Mouse (Mus musculus) CH12.LX (cell line): ENCODE data around the gene Srr. TPM values are rescaled to one million over a fixed set of nuclear protein-coding genes. Genes with fewer than 3 reads are reported as not detected.

Source experiments
- DNase-seq: peaks from one replicate; pipeline ENCODE4 v3.0.0-alpha.2; 2013; ENCODE audit errors: extremely low read depth
- H3K27ac ChIP-seq: 2 replicates; pipeline ENCODE4 v1.5.1; 2012; ENCODE audit warnings: low read depth, mild to moderate bottlenecking, control low read depth, moderate library complexity; ENCODE audit not compliant: insufficient read depth
- H3K27me3 ChIP-seq: replicated peaks from 2 replicates; pipeline ENCODE3; 2012; ENCODE audit warnings: inconsistent platforms
- H3K36me3 ChIP-seq, 2 experiments: replicated peaks in 1 of 2; 2 replicates each; pipeline versions ENCODE3 to v1.6.1; 2012; ENCODE audit warnings: inconsistent platforms in 1 of 2, low read length in 1 of 2, mild to moderate bottlenecking in 1 of 2, mixed read lengths in 1 of 2, moderate library complexity in 1 of 2; ENCODE audit not compliant: control insufficient read depth in 1 of 2, insufficient read depth in 1 of 2
- H3K4me1 ChIP-seq, 2 experiments: 2 replicates each; pipeline ENCODE4 v1.6.1; 2012; ENCODE audit warnings: inconsistent platforms in 1 of 2, moderate library complexity in 1 of 2; ENCODE audit not compliant: insufficient read depth in 2 of 2, control insufficient read depth in 1 of 2
- H3K4me2 ChIP-seq: 2 replicates; pipeline ENCODE4 v1.6.1; 2012; ENCODE audit warnings: low read depth, mild to moderate bottlenecking, control low read depth; ENCODE audit not compliant: poor library complexity, insufficient read depth, severe bottlenecking
- H3K4me3 ChIP-seq, 3 experiments: fragments of 150-350 bp in 1 of 3; sonication (generic) in 1 of 3; replicated peaks in 1 of 3; 2 replicates each; pipeline versions ENCODE3 to v1.5.1; 2011 to 2012; ENCODE audit warnings: low read depth in 2 of 3, low read length in 2 of 3, mild to moderate bottlenecking in 2 of 3, moderate library complexity in 2 of 3, control low read depth in 1 of 3, improper control_type of control experiment in 1 of 3, inconsistent platforms in 1 of 3, mixed read lengths in 1 of 3; ENCODE audit not compliant: poor library complexity in 1 of 3
- H3K79me2 ChIP-seq: replicated peaks from 2 replicates; pipeline ENCODE4 v1.6.1; 2012; ENCODE audit warnings: mild to moderate bottlenecking, moderate library complexity; ENCODE audit not compliant: control insufficient read depth, poor library complexity, insufficient read depth, severe bottlenecking; ENCODE audit errors: extremely low read depth
- H3K9ac ChIP-seq: 2 replicates; pipeline ENCODE4 v1.6.1; 2012; ENCODE audit warnings: low read depth, mild to moderate bottlenecking, control low read depth, moderate library complexity; ENCODE audit not compliant: insufficient read depth
- H3K9me3 ChIP-seq: replicated peaks from 2 replicates; pipeline ENCODE3; 2012; ENCODE audit warnings: low read length, inconsistent platforms, mixed read lengths
- CHD1 ChIP-seq: IDR thresholded peaks from 2 replicates; pipeline ENCODE4 v1.6.1; 2012; ENCODE audit warnings: low read depth, low read length, improper control_type of control experiment, inconsistent platforms
- CHD2 ChIP-seq: IDR thresholded peaks from 2 replicates; pipeline ENCODE4 v1.6.1; 2011; ENCODE audit warnings: low read length, improper control_type of control experiment
- CTCF ChIP-seq, 2 experiments: IDR thresholded peaks in 1 of 2; conservative IDR thresholded peaks in 1 of 2; 2 replicates each; pipeline ENCODE4 v1.5.1; 2011 to 2012; ENCODE audit warnings: low read depth in 2 of 2, low read length in 2 of 2, improper control_type of control experiment in 1 of 2, inconsistent platforms in 1 of 2, mild to moderate bottlenecking in 1 of 2, moderate library complexity in 1 of 2
- E2F4 ChIP-seq: IDR thresholded peaks from 2 replicates; pipeline ENCODE4 v1.6.1; 2011; ENCODE audit warnings: low read depth, low read length, improper control_type of control experiment; ENCODE audit not compliant: insufficient replicate concordance
- EP300 ChIP-seq: IDR thresholded peaks from 2 replicates; pipeline ENCODE4 v1.6.1; 2011; ENCODE audit warnings: low read length, improper control_type of control experiment
- ETS1 ChIP-seq: conservative IDR thresholded peaks from 2 replicates; pipeline ENCODE4 v1.6.1; 2012; ENCODE audit warnings: low read depth, mild to moderate bottlenecking, inconsistent platforms, low read length, improper control_type of control experiment, moderate library complexity
- GABPA ChIP-seq: IDR thresholded peaks from 2 replicates; pipeline ENCODE4 v1.6.1; 2012; ENCODE audit warnings: low read depth, low read length, improper control_type of control experiment, inconsistent platforms; ENCODE audit not compliant: insufficient replicate concordance
- IRF4 ChIP-seq: IDR thresholded peaks from 2 replicates; pipeline ENCODE4 v1.6.1; 2014; ENCODE audit warnings: low read depth, mild to moderate bottlenecking, inconsistent platforms, low read length, improper control_type of control experiment
- JUN ChIP-seq: IDR thresholded peaks from 2 replicates; pipeline ENCODE4 v1.6.1; 2011; ENCODE audit warnings: low read depth, mild to moderate bottlenecking, low read length, improper control_type of control experiment, moderate library complexity; ENCODE audit not compliant: insufficient read depth
- JUND ChIP-seq: conservative IDR thresholded peaks from 2 replicates; pipeline ENCODE4 v1.6.1; 2011; ENCODE audit warnings: low read depth, low read length, improper control_type of control experiment
- MAFK ChIP-seq: IDR thresholded peaks from 2 replicates; pipeline ENCODE4 v1.6.1; 2011; ENCODE audit warnings: low read length, improper control_type of control experiment; ENCODE audit not compliant: insufficient replicate concordance
- MEF2A ChIP-seq: IDR thresholded peaks from 2 replicates; pipeline ENCODE4 v1.6.1; 2014; ENCODE audit warnings: low read depth, mild to moderate bottlenecking, inconsistent platforms, low read length, improper control_type of control experiment, borderline replicate concordance
- MXI1 ChIP-seq: IDR thresholded peaks from 2 replicates; pipeline ENCODE4 v1.6.1; 2011; ENCODE audit warnings: mild to moderate bottlenecking, low read depth, low read length, improper control_type of control experiment
- MYC ChIP-seq: IDR thresholded peaks from 2 replicates; pipeline ENCODE4 v1.6.1; 2011; ENCODE audit warnings: low read depth, mild to moderate bottlenecking, improper control_type of control experiment, low read length
- NELFE ChIP-seq: IDR thresholded peaks from 2 replicates; pipeline ENCODE4 v1.6.1; 2011; ENCODE audit warnings: low read depth, low read length, improper control_type of control experiment
- POLR2A ChIP-seq: IDR thresholded peaks from 2 replicates; pipeline ENCODE4 v1.6.1; 2011; ENCODE audit warnings: low read depth, mild to moderate bottlenecking, improper control_type of control experiment, low read length
- POLR2AphosphoS2 ChIP-seq: IDR thresholded peaks from 2 replicates; pipeline ENCODE4 v1.6.1; 2011; ENCODE audit warnings: low read depth, low read length, improper control_type of control experiment
- RAD21 ChIP-seq: IDR thresholded peaks from 2 replicates; pipeline ENCODE4 v1.6.1; 2011; ENCODE audit warnings: low read depth, mild to moderate bottlenecking, low read length, improper control_type of control experiment, moderate library complexity
- RCOR1 ChIP-seq: conservative IDR thresholded peaks from 2 replicates; pipeline ENCODE4 v1.6.1; 2012; ENCODE audit warnings: low read depth, mild to moderate bottlenecking, inconsistent platforms, low read length, improper control_type of control experiment
- SIN3A ChIP-seq: IDR thresholded peaks from 2 replicates; pipeline ENCODE4 v1.6.1; 2012; ENCODE audit warnings: low read length, improper control_type of control experiment, inconsistent platforms
- SMC3 ChIP-seq: IDR thresholded peaks from 2 replicates; pipeline ENCODE4 v1.6.1; 2011; ENCODE audit warnings: low read depth, low read length, improper control_type of control experiment
- TCF12 ChIP-seq: IDR thresholded peaks from 2 replicates; pipeline ENCODE4 v1.6.1; 2014; ENCODE audit warnings: low read depth, mild to moderate bottlenecking, inconsistent platforms, low read length, improper control_type of control experiment
- USF1 ChIP-seq: IDR thresholded peaks from 2 replicates; pipeline ENCODE4 v1.6.1; 2014; ENCODE audit warnings: low read depth, mild to moderate bottlenecking, inconsistent platforms, low read length, improper control_type of control experiment
- ZC3H11A ChIP-seq: IDR thresholded peaks from 2 replicates; pipeline ENCODE4 v1.6.1; 2012; ENCODE audit warnings: low read depth, mild to moderate bottlenecking, inconsistent platforms, low read length, improper control_type of control experiment
- ZKSCAN1 ChIP-seq: IDR thresholded peaks from 2 replicates; pipeline ENCODE4 v1.6.1; 2012; ENCODE audit warnings: low read depth, inconsistent platforms, low read length, improper control_type of control experiment, borderline replicate concordance
- ZMIZ1 ChIP-seq: IDR thresholded peaks from 2 replicates; pipeline ENCODE4 v1.6.1; 2012; ENCODE audit warnings: low read depth, mild to moderate bottlenecking, inconsistent platforms, low read length, improper control_type of control experiment
- dilution Hi-C: fragments of 300-500 bp; cut with MboI; formaldehyde crosslinking; loops from 2 replicates; pipeline ENCODE4 v1.14.3; 2020; ENCODE audit warnings: low sequenced_read_pairs; ENCODE audit not compliant: extremely low pct_unique_long_range_greater_than_20kb, extremely low pct_ligation_motif_present
- in situ Hi-C: fragments of 300-500 bp; cut with MboI; formaldehyde crosslinking; loops from 3 replicates; pipeline ENCODE4 v1.14.3; 2019; ENCODE audit warnings: low sequenced_read_pairs, low pct_ligation_motif_present, low pct_unique_long_range_greater_than_20kb, mixed read lengths
- polyA plus RNA-seq: library from polyadenylated mRNA; unstranded; fragments of >175 nt; gene quantifications from 2 replicates; pipeline ENCODE4 v1.2.1, GENCODE M21; 2012; ENCODE audit warnings: low read depth; ENCODE audit not compliant: insufficient read length
- total RNA-seq, 2 experiments: library from RNA; depleted of rRNA; stranded (reverse); fragments of 300-350 nt in 1 of 2; fragments of >200 nt in 1 of 2; gene quantifications; 2 replicates each; pipeline ENCODE4 v1.2.3; 2012 to 2014

Srr gene
- total and polyA plus RNA-seq, 3 experiments = 5.7 to 5.9 (median 5.7) TPM

DNA sequence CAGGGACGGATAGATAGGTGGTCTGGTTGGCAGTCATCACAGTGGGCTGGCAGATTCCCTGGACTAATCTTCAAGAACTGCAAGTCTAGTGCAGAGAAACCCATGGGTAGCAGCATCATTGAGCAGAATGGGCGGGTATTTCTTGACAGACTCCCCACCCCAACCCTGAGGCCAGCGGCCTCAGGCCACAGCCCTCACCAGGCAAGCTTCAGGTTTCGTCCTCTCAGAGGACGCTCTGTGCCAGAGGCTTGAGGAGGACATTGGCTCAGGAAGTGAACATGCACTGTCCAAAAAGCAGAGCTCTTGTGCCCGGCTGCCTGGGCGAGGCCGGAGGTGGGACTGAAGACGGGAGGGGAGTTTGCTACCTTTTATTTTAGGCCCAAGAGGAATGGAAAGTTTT lies 61.3 kb downstream of the Srr start:
- Histone ChIP-seq H3K27me3 (no peaks in the 10 kb centered on the region), H3K27ac (no peak overlapping the region), H3K4me2 (no peak overlapping the region), H3K9ac (no peak overlapping the region), H3K4me1 (no peaks in the 10 kb centered on the region), H3K4me3 (no peak overlapping the region), H3K9me3 (no peaks in the 10 kb centered on the region), H3K79me2 (no peaks in the 10 kb centered on the region), H3K36me3 (peaks cover 0 to 27% of the 10 kb centered on the region in 2 experiments)
- dilution Hi-C loops = no loop called here
- TF ChIP-seq RCOR1 = no peak
- TF ChIP-seq EP300 = no peak
- TF ChIP-seq SIN3A = no peak
- no peak for TF ChIP-seq CHD1
- TF ChIP-seq CHD2 = no peak
- TF ChIP-seq MYC = no peak
- TF ChIP-seq ETS1 = no peak
- no peak for TF ChIP-seq TCF12
- no peak for TF ChIP-seq E2F4
- TF ChIP-seq MAFK = no peak
- no peak for TF ChIP-seq POLR2A
- in situ Hi-C loops = no loop called here
- DNase-seq = no peak

DNA sequence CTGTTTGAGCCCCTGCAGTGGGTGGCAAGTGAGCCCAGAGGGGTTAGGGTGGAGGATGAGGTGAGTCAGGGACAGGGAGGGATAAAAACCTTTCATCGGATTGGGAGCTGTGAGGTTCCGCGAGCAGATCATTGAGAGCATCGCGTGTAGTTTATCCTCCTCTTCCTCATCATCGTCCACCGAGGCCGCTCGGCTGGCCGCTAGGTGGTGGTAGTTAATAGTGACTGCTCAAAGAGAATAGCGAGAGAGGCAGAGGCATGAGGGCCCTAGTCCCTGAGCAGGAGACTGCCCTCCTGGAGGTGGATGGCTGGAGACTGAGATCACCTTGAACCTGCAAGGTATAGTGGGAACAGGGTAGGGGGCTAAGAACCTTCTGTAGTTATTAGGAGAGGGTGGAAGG lies 62.3 kb downstream of the Srr start:
- H3K9ac ChIP-seq = no peak overlapping the region
- no peak overlapping the region for H3K27ac ChIP-seq
- H3K4me3 ChIP-seq = no peak overlapping the region
- in situ Hi-C loops (no loop called here), dilution Hi-C loops (no loop called here)
- H3K27me3 ChIP-seq = no peaks in the 10 kb centered on the region
- H3K9me3 ChIP-seq = no peaks in the 10 kb centered on the region
- no peak for DNase-seq
- peaks cover 0 to 7% of the 10 kb centered on the region in 2 experiments; a peak in 2 of 4 replicates for H3K4me1 ChIP-seq
- no peaks in the 10 kb centered on the region for H3K79me2 ChIP-seq
- H3K36me3 ChIP-seq = peaks cover 0 to 27% of the 10 kb centered on the region in 2 experiments
- no peak overlapping the region for H3K4me2 ChIP-seq
- no peak for TF ChIP-seq JUND
- peak in 1 of 2 experiments; percentile 68; a peak in 2 of 4 replicates for TF ChIP-seq CTCF (conservative IDR thresholded peaks at IDR 0.05 in 1 of 2, IDR thresholded peaks at IDR 0.05 in 1 of 2; ENCODE audit: low read depth in 2 of 2, low read length in 2 of 2)
- no peak for TF ChIP-seq USF1
- no peak for TF ChIP-seq POLR2AphosphoS2
- TF ChIP-seq SIN3A = no peak
- peak; percentile 49 for TF ChIP-seq SMC3
- TF ChIP-seq JUN = no peak
- TF ChIP-seq ETS1 = no peak
- no peak for TF ChIP-seq ZC3H11A
- no peak for TF ChIP-seq GABPA
- no peak for TF ChIP-seq EP300
- TF ChIP-seq ZKSCAN1 = no peak
- no peak for TF ChIP-seq IRF4
- TF ChIP-seq ZMIZ1 = no peak
- peak; percentile 61 for TF ChIP-seq RAD21
- no peak for TF ChIP-seq MXI1
- no peak for TF ChIP-seq NELFE
- TF ChIP-seq MEF2A = no peak
- TF ChIP-seq CHD1 = no peak
- TF ChIP-seq, all 38 proteins: peak for 3
